Comparison of ENCODE assay signal across 9 mouse cellular contexts in genomic region chr10:96750861-96751260, GRCm38 (mm10).
DNase-seq lines count a peak whose midpoint lies in the region; ATAC-seq and TF ChIP-seq lines count a peak whose summit lies in the region.
"Had no signal": no experiment of that assay in that cellular context is flagged by ENCODE, and none has a peak within 500 bp of the region (broad histone marks: within the 10 kb centered on the region; RNA-seq: fewer than 3 reads in every experiment).

No protein-coding gene starts in this region.

- H3K36me3 ChIP-seq in midbrain, postnatal 0 days (ENCODE audit: insufficient read depth, low read length): no peaks in the 10 kb centered on the region
- H3K36me3 ChIP-seq: liver, embryonic 15.5 days had no signal

- H3K9ac ChIP-seq in midbrain, postnatal 0 days (replicated peaks; ENCODE audit: low read length, poor library complexity, severe bottlenecking): no peak overlapping the region
- H3K9ac ChIP-seq: liver, embryonic 15.5 days had no signal

- H3K4me1 ChIP-seq in midbrain, postnatal 0 days (ENCODE audit: insufficient read depth, low read length): no peaks in the 10 kb centered on the region; the same call in 1 of the 2 replicates
- H3K4me1 ChIP-seq: liver, embryonic 15.5 days had no signal

- H3K4me2 ChIP-seq in midbrain, postnatal 0 days (ENCODE audit: low read depth, low read length, poor library complexity, severe bottlenecking): no peak overlapping the region

- no peak for TF ChIP-seq CTCF in midbrain, postnatal 0 days (IDR thresholded peaks at IDR 0.05)

- no peaks in the 10 kb centered on the region for H3K27me3 ChIP-seq in midbrain, postnatal 0 days (ENCODE audit: insufficient read depth, low read length)

- H3K4me3 ChIP-seq in midbrain, postnatal 0 days (ENCODE audit: low read depth, low read length): no peak overlapping the region
- H3K4me3 ChIP-seq: liver, embryonic 15.5 days had no signal

- no peak overlapping the region for H3K27ac ChIP-seq in midbrain, postnatal 0 days (ENCODE audit: low read depth, low read length)
- H3K27ac ChIP-seq: liver, embryonic 15.5 days had no signal

- peak; percentile 8 for DNase-seq in gastrocnemius, postnatal 25 days
- no peak for DNase-seq in gastrocnemius, adult 8-10 months (ENCODE audit: low spot score in 2 of 2)
- peak; percentile 22 for DNase-seq in MN1 (ENCODE audit: low spot score)
- DNase-seq in cerebellum, adult 8-10 months: peak; percentile 59
- peak; percentile 33 for DNase-seq in heart, postnatal 4 days
- peak; percentile 14 for DNase-seq in midbrain, postnatal 0 days (ENCODE audit: low spot score)
- no peak for DNase-seq in layer of hippocampus, postnatal 14 days (ENCODE audit: low spot score in 2 of 2)
- DNase-seq in spleen, adult 12 weeks (ENCODE audit: low spot score): no peak

- no peak for ATAC-seq in midbrain, postnatal 0 days (ENCODE audit: low FRiP score)

- no peaks in the 10 kb centered on the region for H3K9me3 ChIP-seq in midbrain, postnatal 0 days (ENCODE audit: low read length)
- H3K9me3 ChIP-seq: liver, embryonic 15.5 days had no signal

- 61% methylated on average over 5 of the region's 5 CpGs for WGBS in midbrain, postnatal 0 days

Comparison
In these comparisons a context has a peak if more than half of its experiments do, and no peak if none do; other contexts are left out.
1. DNase-seq: peak in gastrocnemius, postnatal 25 days (single experiment), MN1 (single experiment), cerebellum, adult 8-10 months (single experiment), heart, postnatal 4 days (single experiment) and midbrain, postnatal 0 days (single experiment); none in gastrocnemius, adult 8-10 months (0 of 2), layer of hippocampus, postnatal 14 days (0 of 2) and spleen, adult 12 weeks (single experiment).